Mouse (Mus musculus): ENCODE measurements around the gene Zfhx3. TPM values are rescaled to one million over a fixed set of nuclear protein-coding genes. Genes with fewer than 3 reads are reported as not detected.

Gene Zfhx3
- polyA plus RNA-seq, 1 experiment from 2014 or later: 2.4 TPM

GRCm38 (mm10) chr8:108790559-108791293, 848.3 kb downstream of the Zfhx3 start:
- no peak overlapping the region for H3K4me3 ChIP-seq (ENCODE audit: low read depth, low read length)

GRCm38 (mm10) chr8:108796076-108796475, 853.6 kb downstream of the Zfhx3 start:
- TF ChIP-seq CTCF (IDR thresholded peaks at IDR 0.05; ENCODE audit: low read depth): no peak

More at GRCm38 (mm10) chr8:108790559-108791293, 848.3 kb downstream of the Zfhx3 start:
- Histone ChIP-seq H3K36me3 (ENCODE audit: control insufficient read depth, insufficient read depth) (peaks cover 31% of the 10 kb centered on the region), H3K9me3 (ENCODE audit: control insufficient read depth) (no peaks in the 10 kb centered on the region), H3K27ac (ENCODE audit: low read depth, low read length) (no peak overlapping the region), H3K4me2 (replicated peaks; ENCODE audit: low read depth) (no peak overlapping the region), H3K9ac (ENCODE audit: low read depth, low read length) (no peak overlapping the region), H3K4me1 (replicated peaks; ENCODE audit: control insufficient read depth, insufficient read depth, low read length) (no peaks in the 10 kb centered on the region), H3K27me3 (replicated peaks; ENCODE audit: control insufficient read depth, insufficient read depth, low read length) (no peaks in the 10 kb centered on the region)
- WGBS: 49% methylated on average over 14 of the region's 14 CpGs
- TF ChIP-seq CTCF (IDR thresholded peaks at IDR 0.05; ENCODE audit: low read depth): peak; percentile 84
- no peak for ATAC-seq

DNA sequence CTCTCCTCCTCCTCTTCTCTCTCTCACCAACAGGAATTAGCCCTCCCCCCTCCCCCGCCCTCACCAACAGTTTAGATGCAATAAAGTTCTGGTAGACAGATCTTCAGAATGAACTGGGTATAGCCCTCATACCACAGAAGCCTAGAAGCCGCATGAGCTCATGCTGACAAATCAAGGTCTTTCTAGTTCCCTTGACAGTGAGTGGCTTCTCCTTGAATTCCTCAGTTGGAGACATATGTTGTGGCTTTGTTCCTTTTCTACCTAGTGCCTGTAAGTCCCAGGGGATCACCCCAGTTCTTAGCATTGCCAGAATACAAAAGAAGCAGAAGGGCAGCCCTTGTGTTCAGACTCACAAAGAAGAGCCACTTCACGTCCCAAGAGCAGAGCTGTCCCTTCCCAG, 854.4 kb downstream of the Zfhx3 start:
- Histone ChIP-seq H3K9ac (ENCODE audit: low read depth, low read length) (no peak overlapping the region), H3K4me3 (ENCODE audit: low read depth, low read length) (no peak overlapping the region), H3K36me3 (ENCODE audit: control insufficient read depth, insufficient read depth) (peaks cover 38% of the 10 kb centered on the region), H3K4me1 (replicated peaks; ENCODE audit: control insufficient read depth, insufficient read depth, low read length) (peaks cover 6% of the 10 kb centered on the region), H3K9me3 (ENCODE audit: control insufficient read depth) (no peaks in the 10 kb centered on the region), H3K27ac (ENCODE audit: low read depth, low read length) (no peak overlapping the region), H3K4me2 (replicated peaks; ENCODE audit: low read depth) (no peak overlapping the region), H3K27me3 (replicated peaks; ENCODE audit: control insufficient read depth, insufficient read depth, low read length) (no peaks in the 10 kb centered on the region)
- 63% methylated on average over 3 of the region's 3 CpGs for WGBS
- no peak for ATAC-seq
- TF ChIP-seq CTCF (IDR thresholded peaks at IDR 0.05; ENCODE audit: low read depth): no peak

More at GRCm38 (mm10) chr8:108796076-108796475, 853.6 kb downstream of the Zfhx3 start:
- no peak overlapping the region for H3K4me3 ChIP-seq (ENCODE audit: low read depth, low read length)
- no peaks in the 10 kb centered on the region for H3K27me3 ChIP-seq (replicated peaks; ENCODE audit: control insufficient read depth, insufficient read depth, low read length)
- ATAC-seq: no peak
- H3K36me3 ChIP-seq (ENCODE audit: control insufficient read depth, insufficient read depth): peaks cover 40% of the 10 kb centered on the region
- peaks cover 6% of the 10 kb centered on the region for H3K4me1 ChIP-seq (replicated peaks; ENCODE audit: control insufficient read depth, insufficient read depth, low read length)
- H3K9me3 ChIP-seq (ENCODE audit: control insufficient read depth): no peaks in the 10 kb centered on the region
- no peak overlapping the region for H3K4me2 ChIP-seq (replicated peaks; ENCODE audit: low read depth)
- no peak overlapping the region for H3K9ac ChIP-seq (ENCODE audit: low read depth, low read length)
- 92% methylated on average over 3 of the region's 3 CpGs for WGBS
- H3K27ac ChIP-seq (ENCODE audit: low read depth, low read length): no peak overlapping the region

- no peaks in the 10 kb centered on the region for H3K27me3 ChIP-seq (replicated peaks; ENCODE audit: control insufficient read depth, insufficient read depth, low read length)
- no peak overlapping the region for H3K4me3 ChIP-seq (ENCODE audit: low read depth, low read length)
- peaks cover 26% of the 10 kb centered on the region for H3K36me3 ChIP-seq (ENCODE audit: control insufficient read depth, insufficient read depth)
- WGBS: 50% methylated on average over 12 of the region's 12 CpGs
- no peak overlapping the region for H3K9ac ChIP-seq (ENCODE audit: low read depth, low read length)
- no peak overlapping the region for H3K27ac ChIP-seq (ENCODE audit: low read depth, low read length)
- H3K4me2 ChIP-seq (replicated peaks; ENCODE audit: low read depth): no peak overlapping the region
- H3K9me3 ChIP-seq (ENCODE audit: control insufficient read depth): no peaks in the 10 kb centered on the region
- H3K4me1 ChIP-seq (replicated peaks; ENCODE audit: control insufficient read depth, insufficient read depth, low read length): peaks cover 6% of the 10 kb centered on the region
- TF ChIP-seq CTCF (IDR thresholded peaks at IDR 0.05; ENCODE audit: low read depth): no peak
- no peak for ATAC-seq
Observed at GRCm38 (mm10) chr8:108798012-108798411, 855.6 kb downstream of the Zfhx3 start.

- no peak overlapping the region for H3K27ac ChIP-seq (ENCODE audit: low read depth, low read length)
- peaks cover 6% of the 10 kb centered on the region for H3K4me1 ChIP-seq (replicated peaks; ENCODE audit: control insufficient read depth, insufficient read depth, low read length)
- 48% methylated on average over 6 of the region's 6 CpGs for WGBS
- H3K9ac ChIP-seq (ENCODE audit: low read depth, low read length): no peak overlapping the region
- H3K9me3 ChIP-seq (ENCODE audit: control insufficient read depth): no peaks in the 10 kb centered on the region
- ATAC-seq: peak; percentile 48; the same call in 1 of the 2 replicates
- no peaks in the 10 kb centered on the region for H3K27me3 ChIP-seq (replicated peaks; ENCODE audit: control insufficient read depth, insufficient read depth, low read length)
- H3K4me3 ChIP-seq (ENCODE audit: low read depth, low read length): no peak overlapping the region
- H3K4me2 ChIP-seq (replicated peaks; ENCODE audit: low read depth): peak overlapping the region; percentile 38; the same call in 1 of the 2 replicates
- TF ChIP-seq CTCF (IDR thresholded peaks at IDR 0.05; ENCODE audit: low read depth): no peak
- peaks cover 14% of the 10 kb centered on the region for H3K36me3 ChIP-seq (ENCODE audit: control insufficient read depth, insufficient read depth)
Observed at GRCm38 (mm10) chr8:108799250-108799649, 856.8 kb downstream of the Zfhx3 start.

DNA sequence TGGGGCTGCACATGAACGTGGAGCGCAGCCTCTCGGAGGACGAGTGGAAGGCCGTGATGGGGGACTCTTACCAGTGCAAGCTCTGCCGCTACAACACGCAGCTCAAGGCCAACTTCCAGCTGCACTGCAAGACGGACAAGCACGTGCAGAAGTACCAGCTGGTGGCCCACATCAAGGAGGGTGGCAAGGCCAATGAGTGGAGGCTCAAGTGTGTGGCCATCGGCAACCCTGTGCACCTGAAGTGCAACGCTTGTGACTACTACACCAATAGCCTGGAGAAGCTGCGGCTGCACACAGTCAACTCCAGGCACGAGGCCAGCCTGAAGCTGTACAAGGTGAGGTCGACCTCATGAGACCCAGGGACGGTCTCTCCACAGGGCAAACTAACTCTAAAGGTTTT, 857.9 kb downstream of the Zfhx3 start:
- no peak overlapping the region for H3K4me3 ChIP-seq (ENCODE audit: low read depth, low read length)
- peaks cover 6% of the 10 kb centered on the region for H3K4me1 ChIP-seq (replicated peaks; ENCODE audit: control insufficient read depth, insufficient read depth, low read length)
- H3K4me2 ChIP-seq (replicated peaks; ENCODE audit: low read depth): no peak overlapping the region
- ATAC-seq: no peak
- WGBS: 90% methylated on average over 15 of the region's 15 CpGs
- no peaks in the 10 kb centered on the region for H3K27me3 ChIP-seq (replicated peaks; ENCODE audit: control insufficient read depth, insufficient read depth, low read length)
- H3K27ac ChIP-seq (ENCODE audit: low read depth, low read length): no peak overlapping the region
- H3K9ac ChIP-seq (ENCODE audit: low read depth, low read length): no peak overlapping the region
- TF ChIP-seq CTCF (IDR thresholded peaks at IDR 0.05; ENCODE audit: low read depth): no peak
- H3K9me3 ChIP-seq (ENCODE audit: control insufficient read depth): no peaks in the 10 kb centered on the region
- peaks cover 8% of the 10 kb centered on the region for H3K36me3 ChIP-seq (ENCODE audit: control insufficient read depth, insufficient read depth)

Measured in intestine, postnatal 0 days (tissue).